Mouse (Mus musculus): ENCODE measurements around the gene Dock2. TPM values are rescaled to one million over a fixed set of nuclear protein-coding genes. Genes with fewer than 3 reads are reported as not detected.
A peak's percentile ranks its signal among the peaks of the same experiment; 100 is the strongest.
"Not testable (repeated sequence)": the region's sequence is repeated elsewhere in the genome, so short reads cannot be mapped to it uniquely, and the experiment has no call there.

The Dock2 gene
- under 1 TPM; 0.39 to 0.67 (median 0.50) TPM for total RNA-seq (2022)

- no peak for DNase-seq (ENCODE audit: low spot score in 2 of 2)
Observed at GRCm38 (mm10) chr11:34783587-34784043, at the start of gene Dock2. Gene Dock2, minus strand, starts transcription at chr11:34783892.

GRCm38 (mm10) chr11:34832678-34833077 lies 49.0 kb upstream of the Dock2 start:
- DNase-seq (ENCODE audit: low spot score in 2 of 2), result no peak

- no peak for DNase-seq (ENCODE audit: low spot score in 2 of 2)
Observed at GRCm38 (mm10) chr11:34827803-34828202, 44.1 kb upstream of the Dock2 start.

- DNase-seq (ENCODE audit: low spot score in 2 of 2), result no peak
Observed at GRCm38 (mm10) chr11:34826940-34827339, 43.2 kb upstream of the Dock2 start.

- DNase-seq (ENCODE audit: low spot score in 2 of 2), result no peak
Observed at GRCm38 (mm10) chr11:34824791-34825190, 41.1 kb upstream of the Dock2 start.

- DNase-seq (ENCODE audit: low spot score in 2 of 2), result no peak
Observed at GRCm38 (mm10) chr11:34814767-34815166, 31.1 kb upstream of the Dock2 start.

GRCm38 (mm10) chr11:34814319-34814718 lies 30.6 kb upstream of the Dock2 start:
- DNase-seq (ENCODE audit: low spot score in 2 of 2), result no peak

- DNase-seq (ENCODE audit: low spot score in 2 of 2), result not testable (repeated sequence)
Observed at GRCm38 (mm10) chr11:34805026-34805425, 21.3 kb upstream of the Dock2 start.

GRCm38 (mm10) chr11:34798066-34798465 lies 14.4 kb upstream of the Dock2 start:
- not testable (repeated sequence) for DNase-seq (ENCODE audit: low spot score in 2 of 2)

GRCm38 (mm10) chr11:34796097-34796496 lies 12.4 kb upstream of the Dock2 start:
- DNase-seq (ENCODE audit: low spot score in 2 of 2), result no peak

- DNase-seq (ENCODE audit: low spot score in 2 of 2), result no peak
Observed at GRCm38 (mm10) chr11:34791872-34792271, 8.2 kb upstream of the Dock2 start.

- DNase-seq (ENCODE audit: low spot score in 2 of 2), result no peak
Observed at GRCm38 (mm10) chr11:34784864-34785263, 1.2 kb upstream of the Dock2 start.

- DNase-seq (ENCODE audit: low spot score in 2 of 2), result no peak
Observed at GRCm38 (mm10) chr11:34782516-34783430, 919 bp downstream of the Dock2 start.

- no peak for DNase-seq (ENCODE audit: low spot score in 2 of 2)
Observed at GRCm38 (mm10) chr11:34780786-34781185, 2.9 kb downstream of the Dock2 start.

GRCm38 (mm10) chr11:34779966-34780365 lies 3.7 kb downstream of the Dock2 start:
- DNase-seq (ENCODE audit: low spot score in 2 of 2), result no peak

- DNase-seq (ENCODE audit: low spot score in 2 of 2), result no peak
Observed at GRCm38 (mm10) chr11:34778351-34778750, 5.3 kb downstream of the Dock2 start.

GRCm38 (mm10) chr11:34777529-34777928 lies 6.2 kb downstream of the Dock2 start:
- no peak for DNase-seq (ENCODE audit: low spot score in 2 of 2)

- no peak for DNase-seq (ENCODE audit: low spot score in 2 of 2)
Observed at GRCm38 (mm10) chr11:34776054-34776453, 7.6 kb downstream of the Dock2 start.

GRCm38 (mm10) chr11:34774636-34775035 lies 9.1 kb downstream of the Dock2 start:
- DNase-seq (ENCODE audit: low spot score in 2 of 2), result no peak

- no peak for DNase-seq (ENCODE audit: low spot score in 2 of 2)
Observed at GRCm38 (mm10) chr11:34773304-34773895, 10.3 kb downstream of the Dock2 start.

GRCm38 (mm10) chr11:34771221-34771986 lies 12.3 kb downstream of the Dock2 start:
- DNase-seq (ENCODE audit: low spot score in 2 of 2), result peak in 1 of 2 experiments; percentile 13

GRCm38 (mm10) chr11:34770666-34771065 lies 13.0 kb downstream of the Dock2 start:
- no peak for DNase-seq (ENCODE audit: low spot score in 2 of 2)
